Mouse (Mus musculus) spleen, adult 10 weeks (tissue): ENCODE results near the gene Lhx8. TPM values are rescaled to one million over a fixed set of nuclear protein-coding genes. Genes with fewer than 3 reads are reported as not detected.

ENCODE experiments used
- polyA plus RNA-seq: library from polyadenylated mRNA; stranded (reverse); fragments of 350-450 nt; fragmentation: Illumina TruSeq; extraction: RNeasy Lipid Tissue Mini Kit (QIAGEN cat#74804); gene quantifications from one replicate; pipeline ENCODE4 v1.2.3, GENCODE M21; 2015; ENCODE audit warnings: low replicate concordance; ENCODE audit not compliant: insufficient read depth

Lhx8 gene
- polyA plus RNA-seq: not detected

GRCm38 (mm10) chr3:154330181-154331002 is at the start of gene Lhx8:
Gene Lhx8, minus strand, starts transcription at chr3:154330659.

